Mouse (Mus musculus) stomach, embryonic 14.5 days (tissue): ENCODE data around the gene Znrf3. TPM values are rescaled to one million over a fixed set of nuclear protein-coding genes. Genes with fewer than 3 reads are reported as not detected.

Source experiments
- ATAC-seq: fragments of 200-750 bp; cut with Nextera tagmentation; 2 replicates; pipeline ENCODE4 v1.8.0; 2017; ENCODE audit warnings: low read depth, moderate TSS enrichment; ENCODE audit not compliant: insufficient number of reproducible peaks, insufficient read depth, low FRiP score
- H3K27ac ChIP-seq: fragments of 300-500 bp; sonication (generic); 2 replicates; pipeline ENCODE4 v1.5.1; 2014; ENCODE audit warnings: mild to moderate bottlenecking, low read length, moderate library complexity, mixed read lengths
- H3K27me3 ChIP-seq: fragments of 300-500 bp; sonication (generic); 2 replicates; pipeline ENCODE4 v1.6.1; 2014; ENCODE audit warnings: low read length, control low read depth, mixed read lengths; ENCODE audit not compliant: control insufficient read depth, insufficient read depth
- H3K36me3 ChIP-seq: fragments of 300-500 bp; sonication (generic); 2 replicates; pipeline ENCODE4 v1.6.1; 2014; ENCODE audit warnings: mild to moderate bottlenecking, control low read depth, low read length, moderate library complexity, mixed read lengths; ENCODE audit not compliant: control insufficient read depth, insufficient read depth
- H3K4me1 ChIP-seq: fragments of 300-500 bp; sonication (generic); 2 replicates; pipeline ENCODE4 v1.6.1; 2014; ENCODE audit warnings: low read length, control low read depth, mixed read lengths; ENCODE audit not compliant: control insufficient read depth, insufficient read depth
- H3K4me2 ChIP-seq: fragments of 300-500 bp; sonication (generic); replicated peaks from 2 replicates; pipeline ENCODE4 v1.6.1; 2014; ENCODE audit warnings: low read depth, low read length, control low read depth
- H3K4me3 ChIP-seq: fragments of 300-500 bp; sonication (generic); 2 replicates; pipeline ENCODE4 v1.5.1; 2014; ENCODE audit warnings: low read depth, low read length, control low read depth
- H3K9ac ChIP-seq: fragments of 300-500 bp; sonication (generic); replicated peaks from 2 replicates; pipeline ENCODE4 v1.6.1; 2014; ENCODE audit warnings: low read depth, mild to moderate bottlenecking, control low read depth, low read length, moderate library complexity, mixed read lengths
- H3K9me3 ChIP-seq: fragments of 300-500 bp; sonication (generic); 2 replicates; pipeline ENCODE4 v1.6.1; 2016; ENCODE audit warnings: low read depth, low read length, control low read depth; ENCODE audit not compliant: control insufficient read depth
- WGBS: fragments of 180-500 bp; shearing (Covaris S2); extraction: QIAGEN DNeasy Blood & Tissue Kit; methylation state at CpG from one replicate; pipeline ENCODE4 v1.1.7; 2014; 5-methylcytosine and 5-hydroxymethylcytosine counted together
- polyA plus RNA-seq: library from polyadenylated mRNA; unstranded; fragments of >200 nt; fragmentation: Nextera tagmentation; extraction: Ambion mirVana; gene quantifications from 2 replicates; pipeline ENCODE4 v1.2.1, GENCODE M21; 2014

Znrf3 gene
- polyA plus RNA-seq, 1 experiment from 2014 or later = 19.7 TPM

GRCm38 (mm10) chr11:5314330-5314741, 130.3 kb downstream of the Znrf3 start:
- Histone ChIP-seq H3K9ac (no peak overlapping the region), H3K4me3 (no peak overlapping the region), H3K4me1 (0 out of 2 replicates have a peak, but pooled peaks cover 6% of the 10 kb centered on the region), H3K4me2 (no peak overlapping the region), H3K9me3 (no peaks in the 10 kb centered on the region), H3K27me3 (no peaks in the 10 kb centered on the region), H3K36me3 (no peaks in the 10 kb centered on the region), H3K27ac (no peak overlapping the region)
- WGBS = 44% methylated on average over 3 of the region's 3 CpGs
- no peak for ATAC-seq

- H3K4me1 ChIP-seq = no peaks in the 10 kb centered on the region
- no peaks in the 10 kb centered on the region for H3K27me3 ChIP-seq
- no peaks in the 10 kb centered on the region for H3K9me3 ChIP-seq
- no peak overlapping the region for H3K4me2 ChIP-seq
- 80% methylated on average over 13 of the region's 13 CpGs for WGBS
- H3K4me3 ChIP-seq = no peak overlapping the region
- no peak overlapping the region for H3K27ac ChIP-seq
- no peak overlapping the region for H3K9ac ChIP-seq
- H3K36me3 ChIP-seq = no peaks in the 10 kb centered on the region
- ATAC-seq = no peak
Observed at GRCm38 (mm10) chr11:5307024-5307905, 137.4 kb downstream of the Znrf3 start.

GRCm38 (mm10) chr11:5306017-5306416, 138.6 kb downstream of the Znrf3 start:
- no peak overlapping the region for H3K4me3 ChIP-seq
- H3K9me3 ChIP-seq = no peaks in the 10 kb centered on the region
- H3K27ac ChIP-seq = no peak overlapping the region
- H3K4me2 ChIP-seq = no peak overlapping the region
- no peak overlapping the region for H3K9ac ChIP-seq
- H3K36me3 ChIP-seq = no peaks in the 10 kb centered on the region
- no peaks in the 10 kb centered on the region for H3K4me1 ChIP-seq
- ATAC-seq = no peak
- no peaks in the 10 kb centered on the region for H3K27me3 ChIP-seq

GRCm38 (mm10) chr11:5304526-5304925, 140.1 kb downstream of the Znrf3 start:
- H3K4me3 ChIP-seq = no peak overlapping the region
- H3K36me3 ChIP-seq = no peaks in the 10 kb centered on the region
- no peak for ATAC-seq
- no peak overlapping the region for H3K4me2 ChIP-seq
- no peak overlapping the region for H3K27ac ChIP-seq
- H3K27me3 ChIP-seq = no peaks in the 10 kb centered on the region
- no peaks in the 10 kb centered on the region for H3K9me3 ChIP-seq
- no peak overlapping the region for H3K9ac ChIP-seq
- H3K4me1 ChIP-seq = no peaks in the 10 kb centered on the region

GRCm38 (mm10) chr11:5298007-5298372, 146.7 kb downstream of the Znrf3 start:
- no peak overlapping the region for H3K4me3 ChIP-seq
- H3K36me3 ChIP-seq = no peaks in the 10 kb centered on the region
- ATAC-seq = no peak
- no peak overlapping the region for H3K9ac ChIP-seq
- WGBS = 55% methylated on average over 1 of the region's 1 CpGs
- H3K4me2 ChIP-seq = no peak overlapping the region
- no peak overlapping the region for H3K27ac ChIP-seq
- peaks cover 14% of the 10 kb centered on the region for H3K4me1 ChIP-seq
- no peaks in the 10 kb centered on the region for H3K9me3 ChIP-seq
- H3K27me3 ChIP-seq = no peaks in the 10 kb centered on the region

- Histone ChIP-seq H3K9me3 (no peaks in the 10 kb centered on the region), H3K36me3 (no peaks in the 10 kb centered on the region), H3K27ac (no peak overlapping the region), H3K27me3 (no peaks in the 10 kb centered on the region), H3K4me1 (peaks cover 14% of the 10 kb centered on the region), H3K4me3 (no peak overlapping the region), H3K4me2 (no peak overlapping the region), H3K9ac (no peak overlapping the region)
- WGBS = 44% methylated on average over 13 of the region's 13 CpGs
- ATAC-seq = peak; percentile 74; the same call in 1 of the 2 replicates
Observed at GRCm38 (mm10) chr11:5297148-5298006, 147.3 kb downstream of the Znrf3 start.

GRCm38 (mm10) chr11:5296576-5297115, 148.0 kb downstream of the Znrf3 start:
- 0 out of 2 replicates have a peak overlapping the region, but pooled peaks have one; percentile 27 for H3K27ac ChIP-seq

GRCm38 (mm10) chr11:5294805-5295204, 149.8 kb downstream of the Znrf3 start:
- Histone ChIP-seq H3K36me3 (no peaks in the 10 kb centered on the region), H3K9ac (no peak overlapping the region), H3K4me1 (peaks cover 14% of the 10 kb centered on the region), H3K4me2 (no peak overlapping the region), H3K9me3 (no peaks in the 10 kb centered on the region), H3K27ac (no peak overlapping the region), H3K27me3 (no peaks in the 10 kb centered on the region), H3K4me3 (no peak overlapping the region)
- no peak for ATAC-seq
- 80% methylated on average over 3 of the region's 3 CpGs for WGBS

More at GRCm38 (mm10) chr11:5296576-5297115, 148.0 kb downstream of the Znrf3 start:
- Histone ChIP-seq H3K9me3 (no peaks in the 10 kb centered on the region), H3K27me3 (no peaks in the 10 kb centered on the region), H3K4me3 (no peak overlapping the region), H3K4me2 (no peak overlapping the region), H3K9ac (no peak overlapping the region), H3K36me3 (no peaks in the 10 kb centered on the region), H3K4me1 (peaks cover 14% of the 10 kb centered on the region)
- no peak for ATAC-seq
- 40% methylated on average over 2 of the region's 2 CpGs for WGBS
